Mouse (Mus musculus) neural tube, embryonic 14.5 days (tissue): Measurements from ENCODE around the gene D430042O09Rik. TPM values are rescaled to one million over a fixed set of nuclear protein-coding genes. Genes with fewer than 3 reads are reported as not detected.

Experiments
- ATAC-seq: fragments of 200-750 bp; cut with Nextera tagmentation; 2 replicates; pipeline ENCODE4 v1.8.0; 2017; ENCODE audit warnings: low read depth, mild to moderate bottlenecking, moderate TSS enrichment, moderate library complexity
- H3K27ac ChIP-seq: fragments of 300-500 bp; sonication (generic); 2 replicates; pipeline ENCODE4 v1.5.1; 2014; ENCODE audit warnings: low read depth, mild to moderate bottlenecking, control low read depth, low read length, moderate library complexity, mixed read lengths
- H3K27me3 ChIP-seq: fragments of 300-500 bp; sonication (generic); 2 replicates; pipeline ENCODE4 v1.6.1; 2014; ENCODE audit warnings: low read length; ENCODE audit not compliant: control insufficient read depth, insufficient read depth
- H3K36me3 ChIP-seq: fragments of 300-500 bp; sonication (generic); 2 replicates; pipeline ENCODE4 v1.6.1; 2014; ENCODE audit warnings: low read length, mixed read lengths; ENCODE audit not compliant: control insufficient read depth, insufficient read depth
- H3K4me1 ChIP-seq: fragments of 300-500 bp; sonication (generic); 2 replicates; pipeline ENCODE4 v1.6.1; 2014; ENCODE audit warnings: low read length; ENCODE audit not compliant: control insufficient read depth, insufficient read depth
- H3K4me2 ChIP-seq: fragments of 300-500 bp; sonication (generic); 2 replicates; pipeline ENCODE4 v1.6.1; 2014; ENCODE audit warnings: mild to moderate bottlenecking, low read depth, low read length, control low read depth
- H3K4me3 ChIP-seq: fragments of 300-500 bp; sonication (generic); 2 replicates; pipeline ENCODE4 v1.5.1; 2014; ENCODE audit warnings: low read depth, low read length, control low read depth, mixed read lengths
- H3K9ac ChIP-seq: fragments of 300-500 bp; sonication (generic); replicated peaks from 2 replicates; pipeline ENCODE4 v1.6.1; 2014; ENCODE audit warnings: low read depth, mild to moderate bottlenecking, control low read depth, low read length, mixed read lengths
- H3K9me3 ChIP-seq: fragments of 300-500 bp; sonication (generic); 2 replicates; pipeline ENCODE4 v1.6.1; 2016; ENCODE audit warnings: low read length; ENCODE audit not compliant: control insufficient read depth
- WGBS: fragments of 180-500 bp; shearing (Covaris S2); extraction: QIAGEN DNeasy Blood & Tissue Kit; methylation state at CpG from one replicate; pipeline ENCODE4 v1.1.7; 2014; 5-methylcytosine and 5-hydroxymethylcytosine counted together
- polyA plus RNA-seq: library from polyadenylated mRNA; unstranded; fragments of >200 nt; fragmentation: Nextera tagmentation; extraction: Ambion mirVana; gene quantifications from 2 replicates; pipeline ENCODE4 v1.2.1, GENCODE M21; 2014

The D430042O09Rik gene
- polyA plus RNA-seq, 1 experiment from 2014 or later, result 6.8 TPM

DNA sequence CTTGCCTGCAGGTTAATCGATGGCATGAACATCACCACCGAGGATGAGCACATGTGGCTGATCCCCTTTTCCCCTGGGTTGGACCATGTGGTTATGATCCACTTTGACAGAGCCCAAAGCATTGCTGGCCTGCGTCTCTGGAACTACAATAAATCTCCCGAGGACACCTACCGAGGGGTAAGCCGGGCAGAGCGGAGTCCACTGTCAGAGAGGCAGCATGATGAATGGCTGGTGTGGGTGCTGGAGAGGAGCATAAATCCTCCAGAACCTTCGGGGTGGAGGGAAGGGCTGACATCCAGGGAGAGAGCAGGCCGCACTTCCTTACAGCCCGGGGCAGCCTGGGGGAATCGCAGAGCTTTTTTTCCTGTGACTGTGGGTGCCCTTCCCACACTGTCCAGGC is 157.5 kb downstream of the D430042O09Rik start:
- H3K36me3 ChIP-seq, result no peaks in the 10 kb centered on the region
- ATAC-seq, result peak; percentile 69
- whole genome bisulfite sequencing, result 12% methylated on average over 11 of the region's 11 CpGs
- no peak overlapping the region for H3K4me3 ChIP-seq
- peak overlapping the region; percentile 25; the same call in 1 of the 2 replicates for H3K9ac ChIP-seq
- H3K4me2 ChIP-seq, result no peak overlapping the region
- H3K9me3 ChIP-seq, result no peaks in the 10 kb centered on the region
- H3K4me1 ChIP-seq, result peaks cover 24% of the 10 kb centered on the region
- peak overlapping the region; percentile 76 for H3K27ac ChIP-seq
- no peaks in the 10 kb centered on the region for H3K27me3 ChIP-seq

DNA sequence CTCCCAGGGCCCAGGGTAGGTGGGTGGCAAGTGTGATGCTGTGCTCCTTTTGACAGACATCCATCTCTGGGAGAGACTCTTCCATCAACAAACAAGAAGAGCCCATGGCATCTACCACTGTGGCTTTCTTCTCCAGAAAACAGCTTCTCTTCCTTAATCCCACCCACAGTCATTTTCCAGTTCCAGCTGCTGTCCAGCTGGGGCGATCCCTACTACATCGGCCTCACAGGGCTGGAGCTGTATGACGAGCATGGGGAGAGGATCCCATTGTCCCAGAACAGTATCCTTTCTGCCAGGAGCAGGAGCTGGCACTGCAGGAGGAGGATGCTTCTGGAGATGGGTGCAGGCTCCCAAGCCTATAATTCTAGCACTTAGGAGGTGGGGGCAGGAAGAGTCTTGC is 160.9 kb downstream of the D430042O09Rik start:
- Histone ChIP-seq H3K36me3 (no peaks in the 10 kb centered on the region), H3K4me3 (no peak overlapping the region), H3K9me3 (no peaks in the 10 kb centered on the region), H3K27me3 (no peaks in the 10 kb centered on the region), H3K27ac (no peak overlapping the region), H3K9ac (no peak overlapping the region), H3K4me2 (no peak overlapping the region), H3K4me1 (peaks cover 42% of the 10 kb centered on the region)
- ATAC-seq, result no peak
- 77% methylated on average over 3 of the region's 3 CpGs for WGBS

DNA sequence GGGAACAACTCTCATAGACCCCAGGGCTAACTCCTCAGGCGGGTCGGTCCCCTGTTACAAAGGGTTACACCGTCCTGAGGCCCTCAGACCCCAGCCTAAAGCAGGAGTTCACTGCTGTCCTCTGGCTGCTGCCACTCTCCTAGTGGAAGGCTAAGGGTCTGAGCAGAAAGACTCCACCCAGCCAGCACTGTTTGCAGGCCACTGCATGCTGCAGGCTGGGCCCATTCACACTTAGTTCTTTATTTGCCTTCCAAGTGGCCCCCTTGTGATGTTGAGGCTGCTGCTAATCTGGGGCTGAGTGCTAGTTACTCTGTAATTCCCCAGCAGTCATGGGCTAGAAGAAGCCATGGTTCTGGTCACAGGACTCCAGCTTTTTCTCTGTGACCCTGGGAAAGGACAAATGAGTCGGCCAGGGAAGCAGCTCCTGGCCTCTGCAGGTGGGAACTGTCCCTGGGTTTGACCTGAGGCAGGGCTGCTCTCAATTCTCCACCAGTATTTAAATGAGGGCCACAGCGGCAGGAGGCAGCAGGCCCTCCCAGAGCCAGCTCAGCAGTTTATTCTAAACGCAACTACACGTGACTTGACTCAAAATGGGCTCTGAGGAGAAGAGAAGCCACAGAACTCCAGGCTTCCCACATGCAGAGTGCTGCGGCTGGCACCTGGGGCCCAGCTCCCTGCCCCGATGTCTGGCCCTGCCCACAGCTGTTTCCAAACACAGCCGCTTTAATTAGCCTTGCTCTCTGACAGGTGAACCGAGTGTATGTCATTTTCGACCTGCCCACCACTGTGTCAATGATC is 163.9 kb downstream of the D430042O09Rik start:
- no peak overlapping the region for H3K9ac ChIP-seq
- no peak overlapping the region for H3K4me2 ChIP-seq
- H3K36me3 ChIP-seq, result no peaks in the 10 kb centered on the region
- H3K4me3 ChIP-seq, result no peak overlapping the region
- H3K27me3 ChIP-seq, result no peaks in the 10 kb centered on the region
- H3K4me1 ChIP-seq, result peaks cover 21% of the 10 kb centered on the region
- ATAC-seq, result peak; percentile 75; the same call in 1 of the 2 replicates
- H3K27ac ChIP-seq, result peak overlapping the region; percentile 48; the same call in 1 of the 2 replicates
- 22% methylated on average over 12 of the region's 12 CpGs for WGBS
- H3K9me3 ChIP-seq, result no peaks in the 10 kb centered on the region

DNA sequence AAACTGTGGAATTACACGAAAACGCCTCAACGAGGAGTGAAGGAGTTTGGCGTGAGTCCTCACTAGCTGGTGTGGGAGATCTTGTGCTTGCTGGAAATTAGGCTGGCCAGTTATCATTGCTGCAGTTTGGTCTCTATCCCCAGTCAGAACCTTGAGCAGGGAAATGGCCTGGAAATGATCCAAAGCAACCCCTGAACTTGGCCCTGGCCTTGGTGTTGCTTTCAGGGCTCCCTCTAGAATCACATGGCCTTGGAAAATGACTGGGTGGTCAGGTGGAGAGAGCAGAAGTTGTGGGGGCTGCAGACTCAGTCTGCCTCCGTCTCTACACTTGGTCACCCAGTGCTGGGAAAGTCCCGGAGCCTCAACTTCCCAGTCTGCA is 164.5 kb downstream of the D430042O09Rik start:
- WGBS, result 51% methylated on average over 6 of the region's 6 CpGs
- Histone ChIP-seq H3K4me1 (peaks cover 21% of the 10 kb centered on the region), H3K9ac (no peak overlapping the region), H3K4me3 (no peak overlapping the region), H3K27me3 (no peaks in the 10 kb centered on the region), H3K27ac (peak overlapping the region; percentile 48), H3K36me3 (no peaks in the 10 kb centered on the region), H3K9me3 (no peaks in the 10 kb centered on the region), H3K4me2 (no peak overlapping the region)
- ATAC-seq, result no peak

DNA sequence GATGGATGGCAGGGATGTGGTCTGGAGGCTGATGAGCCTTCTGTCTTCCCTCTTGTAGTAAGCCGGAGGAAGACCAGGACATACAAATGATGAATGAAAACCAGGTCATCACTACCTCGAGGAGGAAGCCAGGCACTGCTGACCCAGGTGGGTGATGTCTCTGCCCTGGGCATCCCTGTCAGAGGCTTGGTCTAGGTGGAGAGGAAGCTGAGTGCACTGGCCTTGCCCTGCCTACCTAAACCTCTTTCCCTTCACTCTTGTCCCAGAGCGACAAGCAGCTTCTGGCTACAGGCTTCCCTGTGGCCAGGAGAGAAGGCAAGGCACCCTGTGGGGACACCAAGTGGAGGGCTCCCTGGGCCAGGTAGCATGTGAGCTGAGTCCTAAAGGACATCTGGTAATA is 165.2 kb downstream of the D430042O09Rik start:
- no peaks in the 10 kb centered on the region for H3K9me3 ChIP-seq
- no peak overlapping the region for H3K27ac ChIP-seq
- no peak for ATAC-seq

DNA sequence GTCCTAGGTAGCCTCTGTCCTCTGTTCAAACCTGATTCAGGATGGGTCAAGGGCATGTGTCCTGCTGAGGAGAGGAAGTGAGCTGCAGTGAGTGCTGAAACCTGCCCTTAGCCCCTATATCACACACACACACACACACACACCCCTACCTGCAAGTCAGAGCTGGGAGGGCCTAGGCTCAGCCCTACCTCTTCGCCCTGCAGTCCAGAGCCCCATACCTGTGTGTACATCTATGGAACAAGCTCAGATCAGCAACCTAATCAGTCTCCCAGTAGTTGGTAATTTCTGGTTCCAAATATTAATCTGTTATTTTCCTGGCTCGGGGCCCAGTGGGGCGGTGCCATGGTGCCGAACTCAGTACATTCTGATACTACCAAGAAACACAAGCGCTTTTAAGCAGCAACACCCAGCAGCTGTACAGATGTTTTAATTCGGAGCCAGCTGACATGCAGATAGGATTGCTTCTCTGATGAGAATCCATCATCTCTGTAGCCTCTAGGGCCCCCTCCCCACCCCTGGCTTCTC is 166.3 kb downstream of the D430042O09Rik start:
- Histone ChIP-seq H3K36me3 (no peaks in the 10 kb centered on the region), H3K9me3 (no peaks in the 10 kb centered on the region), H3K4me2 (no peak overlapping the region), H3K4me1 (peaks cover 21% of the 10 kb centered on the region), H3K27me3 (no peaks in the 10 kb centered on the region), H3K27ac (no peak overlapping the region), H3K9ac (no peak overlapping the region), H3K4me3 (no peak overlapping the region)
- no peak for ATAC-seq
- 81% methylated on average over 6 of the region's 6 CpGs for WGBS

More for the DNA sequence above, 165.2 kb downstream of the D430042O09Rik start:
- Histone ChIP-seq H3K36me3 (no peaks in the 10 kb centered on the region), H3K27me3 (no peaks in the 10 kb centered on the region), H3K9ac (no peak overlapping the region), H3K4me2 (no peak overlapping the region), H3K4me1 (peaks cover 21% of the 10 kb centered on the region), H3K4me3 (no peak overlapping the region)
- 67% methylated on average over 3 of the region's 3 CpGs for WGBS

DNA sequence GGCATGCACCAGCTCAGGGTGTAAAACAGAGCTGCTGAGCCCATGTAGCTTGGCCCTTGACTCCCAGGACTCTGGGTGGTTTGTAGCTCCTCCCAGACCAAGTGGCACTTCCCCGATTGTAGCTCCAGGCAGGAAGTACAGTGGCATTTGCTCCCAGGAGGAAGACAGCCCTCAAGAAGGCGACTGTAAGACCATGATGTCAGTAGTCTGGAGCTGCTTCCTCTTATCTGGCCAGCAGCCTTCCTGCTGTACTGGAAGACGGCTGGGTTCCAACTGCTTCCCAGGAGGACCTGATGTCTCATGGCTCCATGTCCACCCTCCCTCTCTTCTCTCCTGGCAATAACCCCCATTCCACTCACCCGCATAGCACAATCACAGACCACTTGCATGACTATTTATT is 170.4 kb downstream of the D430042O09Rik start:
- no peaks in the 10 kb centered on the region for H3K9me3 ChIP-seq
- no peak overlapping the region for H3K9ac ChIP-seq
- H3K4me2 ChIP-seq, result no peak overlapping the region
- H3K27ac ChIP-seq, result no peak overlapping the region
- H3K36me3 ChIP-seq, result no peaks in the 10 kb centered on the region
- no peak for ATAC-seq
- H3K4me3 ChIP-seq, result no peak overlapping the region
- no peaks in the 10 kb centered on the region for H3K27me3 ChIP-seq
- 0 out of 2 replicates have a peak, but pooled peaks cover 2% of the 10 kb centered on the region for H3K4me1 ChIP-seq
- 81% methylated on average over 4 of the region's 4 CpGs for WGBS

DNA sequence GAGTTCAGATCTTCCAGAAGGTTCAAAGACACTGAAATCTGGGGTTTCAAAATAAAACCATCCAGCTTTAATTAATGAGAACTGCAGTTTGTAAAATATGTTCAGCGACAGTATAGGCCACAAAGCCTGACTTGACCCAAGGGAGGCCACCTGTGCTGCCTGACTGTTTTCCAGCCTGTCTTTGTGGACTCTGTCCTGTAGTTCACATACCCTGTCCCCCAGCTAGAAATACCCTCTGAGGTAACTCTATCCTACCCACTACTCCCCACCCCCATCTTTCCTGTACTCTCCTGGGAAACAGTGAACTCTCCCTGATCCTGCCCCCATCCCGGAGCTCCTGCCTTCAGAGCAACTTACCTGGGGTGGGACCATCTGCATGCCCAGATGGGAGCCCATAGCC is 175.5 kb downstream of the D430042O09Rik start:
- Histone ChIP-seq H3K36me3 (no peaks in the 10 kb centered on the region), H3K27ac (no peak overlapping the region), H3K9me3 (no peaks in the 10 kb centered on the region), H3K4me3 (no peak overlapping the region), H3K27me3 (no peaks in the 10 kb centered on the region), H3K4me2 (no peak overlapping the region), H3K4me1 (no peaks in the 10 kb centered on the region), H3K9ac (no peak overlapping the region)
- 76% methylated on average over 2 of the region's 2 CpGs for WGBS
- ATAC-seq, result no peak

DNA sequence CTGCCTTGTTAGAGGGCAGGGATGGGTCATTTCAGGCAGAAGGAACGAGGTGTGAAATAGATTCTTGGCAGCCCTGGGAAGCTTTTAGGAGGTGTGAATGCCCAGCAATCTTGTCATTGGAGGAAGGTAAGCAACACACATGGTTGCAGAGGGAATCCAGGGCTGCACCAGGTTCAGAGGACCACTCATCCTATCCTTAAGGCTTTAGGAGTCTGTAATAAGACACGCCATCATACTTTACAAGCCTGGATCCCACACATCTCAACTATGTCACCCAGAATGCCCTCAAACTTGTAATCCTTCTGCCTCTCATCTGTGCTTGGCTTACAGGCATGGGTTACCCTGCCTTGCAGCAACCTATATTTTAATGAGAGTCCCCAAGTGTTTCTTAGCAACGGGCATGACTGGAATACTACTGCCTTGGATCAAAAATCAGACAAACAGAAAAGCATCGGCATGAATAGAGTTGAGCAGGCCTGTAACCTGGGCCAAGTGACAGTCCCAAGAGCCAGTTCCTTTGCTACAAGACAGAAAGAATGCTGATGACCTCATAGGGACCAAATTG is 178.5 kb downstream of the D430042O09Rik start:
- Histone ChIP-seq H3K4me3 (no peak overlapping the region), H3K4me2 (no peak overlapping the region), H3K9ac (no peak overlapping the region), H3K27me3 (no peaks in the 10 kb centered on the region), H3K36me3 (no peaks in the 10 kb centered on the region), H3K27ac (no peak overlapping the region), H3K4me1 (no peaks in the 10 kb centered on the region), H3K9me3 (no peaks in the 10 kb centered on the region)
- 52% methylated on average over 4 of the region's 4 CpGs for WGBS
- no peak for ATAC-seq
